Mouse (Mus musculus) hindbrain, embryonic 15.5 days (tissue): Measurements from ENCODE around the gene Csrnp1. TPM values are rescaled to one million over a fixed set of nuclear protein-coding genes. Genes with fewer than 3 reads are reported as not detected.
A peak's percentile ranks its signal among the peaks of the same experiment; 100 is the strongest.

ENCODE experiments used
- ATAC-seq: fragments of 200-750 bp; cut with Nextera tagmentation; 2 replicates; pipeline ENCODE4 v1.8.0; 2017; ENCODE audit warnings: low read depth, moderate number of reproducible peaks, moderate TSS enrichment; ENCODE audit not compliant: low FRiP score
- H3K27ac ChIP-seq: fragments of 300-500 bp; sonication (generic); replicated peaks from 2 replicates; pipeline ENCODE4 v1.5.1; 2015; ENCODE audit warnings: mild to moderate bottlenecking, inconsistent platforms
- H3K27me3 ChIP-seq: fragments of 300-500 bp; sonication (generic); 2 replicates; pipeline ENCODE4 v1.6.1; 2015; ENCODE audit warnings: control low read depth, inconsistent platforms
- H3K36me3 ChIP-seq: fragments of 300-500 bp; sonication (generic); 2 replicates; pipeline ENCODE4 v1.6.1; 2015; ENCODE audit warnings: control low read depth, inconsistent platforms
- H3K4me1 ChIP-seq: fragments of 300-500 bp; sonication (generic); replicated peaks from 2 replicates; pipeline ENCODE4 v1.6.1; 2015; ENCODE audit warnings: control low read depth, inconsistent platforms
- H3K4me2 ChIP-seq: fragments of 300-500 bp; sonication (generic); 2 replicates; pipeline ENCODE4 v1.6.1; 2015; ENCODE audit warnings: moderate library complexity, mild to moderate bottlenecking, inconsistent platforms
- H3K4me3 ChIP-seq: fragments of 300-500 bp; sonication (generic); 2 replicates; pipeline ENCODE4 v1.5.1; 2015; ENCODE audit warnings: mild to moderate bottlenecking, inconsistent platforms
- H3K9ac ChIP-seq: fragments of 300-500 bp; sonication (generic); 2 replicates; pipeline ENCODE4 v1.6.1; 2015; ENCODE audit warnings: inconsistent platforms
- H3K9me3 ChIP-seq: fragments of 300-500 bp; sonication (generic); 2 replicates; pipeline ENCODE4 v1.6.1; 2016; ENCODE audit warnings: control low read depth, inconsistent platforms
- WGBS: fragments of 180-500 bp; shearing (Covaris S2); methylation state at CpG from one replicate; pipeline ENCODE4 v1.1.7; 2015; 5-methylcytosine and 5-hydroxymethylcytosine counted together
- polyA plus RNA-seq: library from polyadenylated mRNA; unstranded; fragments of >200 nt; fragmentation: Nextera tagmentation; extraction: Ambion mirVana; gene quantifications from 2 replicates; pipeline ENCODE4 v1.2.1, GENCODE M21; 2015

The Csrnp1 gene
- polyA plus RNA-seq, 1 experiment from 2014 or later: 1.7 TPM

GRCm38 (mm10) chr9:119974609-119975008, 9.8 kb downstream of the Csrnp1 start:
- Histone ChIP-seq H3K36me3 (no peaks in the 10 kb centered on the region), H3K27me3 (no peaks in the 10 kb centered on the region), H3K27ac (no peak overlapping the region), H3K4me2 (no peak overlapping the region), H3K4me3 (no peak overlapping the region), H3K9ac (no peak overlapping the region), H3K9me3 (no peaks in the 10 kb centered on the region), H3K4me1 (peaks cover 51% of the 10 kb centered on the region)
- WGBS: 85% methylated on average over 5 of the region's 5 CpGs
- ATAC-seq: no peak

- H3K36me3 ChIP-seq: no peaks in the 10 kb centered on the region
- H3K4me2 ChIP-seq: no peak overlapping the region
- no peak overlapping the region for H3K27ac ChIP-seq
- 92% methylated on average over 27 of the region's 27 CpGs for WGBS
- peaks cover 51% of the 10 kb centered on the region for H3K4me1 ChIP-seq
- H3K27me3 ChIP-seq: no peaks in the 10 kb centered on the region
- no peak overlapping the region for H3K4me3 ChIP-seq
- no peaks in the 10 kb centered on the region for H3K9me3 ChIP-seq
- no peak for ATAC-seq
- H3K9ac ChIP-seq: no peak overlapping the region
Observed at GRCm38 (mm10) chr9:119973869-119974520, 10.5 kb downstream of the Csrnp1 start.

- Histone ChIP-seq H3K27ac (0 out of 2 replicates have a peak overlapping the region, but pooled peaks have one; percentile 18), H3K4me3 (no peak overlapping the region), H3K36me3 (no peaks in the 10 kb centered on the region), H3K27me3 (no peaks in the 10 kb centered on the region), H3K4me1 (peaks cover 44% of the 10 kb centered on the region), H3K9me3 (no peaks in the 10 kb centered on the region), H3K9ac (no peak overlapping the region), H3K4me2 (no peak overlapping the region)
- 88% methylated on average over 23 of the region's 23 CpGs for WGBS
- no peak for ATAC-seq
Observed at GRCm38 (mm10) chr9:119973281-119973680, 11.2 kb downstream of the Csrnp1 start.

GRCm38 (mm10) chr9:119972582-119972981, 11.9 kb downstream of the Csrnp1 start:
- H3K4me1 ChIP-seq: peaks cover 37% of the 10 kb centered on the region
- no peak overlapping the region for H3K4me3 ChIP-seq
- H3K36me3 ChIP-seq: no peaks in the 10 kb centered on the region
- 0 out of 2 replicates have a peak overlapping the region, but pooled peaks have one; percentile 18 for H3K27ac ChIP-seq
- no peaks in the 10 kb centered on the region for H3K27me3 ChIP-seq
- no peak overlapping the region for H3K9ac ChIP-seq
- ATAC-seq: no peak
- 72% methylated on average over 12 of the region's 12 CpGs for WGBS
- no peaks in the 10 kb centered on the region for H3K9me3 ChIP-seq
- no peak overlapping the region for H3K4me2 ChIP-seq

- no peak for ATAC-seq
- H3K4me1 ChIP-seq: peaks cover 33% of the 10 kb centered on the region
- H3K4me2 ChIP-seq: no peak overlapping the region
- H3K27ac ChIP-seq: no peak overlapping the region
- no peaks in the 10 kb centered on the region for H3K9me3 ChIP-seq
- whole genome bisulfite sequencing: 87% methylated on average over 10 of the region's 10 CpGs
- no peak overlapping the region for H3K9ac ChIP-seq
- H3K4me3 ChIP-seq: no peak overlapping the region
- no peaks in the 10 kb centered on the region for H3K36me3 ChIP-seq
- H3K27me3 ChIP-seq: no peaks in the 10 kb centered on the region
Observed at GRCm38 (mm10) chr9:119972166-119972565, 12.3 kb downstream of the Csrnp1 start.

- WGBS: 63% methylated on average over 7 of the region's 7 CpGs
- no peaks in the 10 kb centered on the region for H3K36me3 ChIP-seq
- peak overlapping the region; percentile 56 for H3K27ac ChIP-seq
- H3K27me3 ChIP-seq: no peaks in the 10 kb centered on the region
- no peak overlapping the region for H3K4me3 ChIP-seq
- peaks cover 25% of the 10 kb centered on the region for H3K4me1 ChIP-seq
- no peak overlapping the region for H3K4me2 ChIP-seq
- peak; percentile 76 for ATAC-seq
- H3K9me3 ChIP-seq: no peaks in the 10 kb centered on the region
- H3K9ac ChIP-seq: no peak overlapping the region
Observed at GRCm38 (mm10) chr9:119970763-119971656, 13.4 kb downstream of the Csrnp1 start.

GRCm38 (mm10) chr9:119970221-119970620, 14.2 kb downstream of the Csrnp1 start:
- H3K4me2 ChIP-seq: no peak overlapping the region
- H3K9me3 ChIP-seq: no peaks in the 10 kb centered on the region
- H3K36me3 ChIP-seq: no peaks in the 10 kb centered on the region
- H3K4me3 ChIP-seq: no peak overlapping the region
- WGBS: 45% methylated on average over 6 of the region's 6 CpGs
- H3K27me3 ChIP-seq: no peaks in the 10 kb centered on the region
- peaks cover 25% of the 10 kb centered on the region for H3K4me1 ChIP-seq
- peak; percentile 21; the same call in 1 of the 2 replicates for ATAC-seq
- H3K9ac ChIP-seq: no peak overlapping the region
- peak overlapping the region; percentile 56 for H3K27ac ChIP-seq

GRCm38 (mm10) chr9:119969811-119970210, 14.6 kb downstream of the Csrnp1 start:
- Histone ChIP-seq H3K36me3 (no peaks in the 10 kb centered on the region), H3K4me3 (no peak overlapping the region), H3K27me3 (no peaks in the 10 kb centered on the region), H3K9me3 (no peaks in the 10 kb centered on the region), H3K27ac (no peak overlapping the region), H3K4me1 (peaks cover 25% of the 10 kb centered on the region), H3K4me2 (no peak overlapping the region), H3K9ac (no peak overlapping the region)
- WGBS: 82% methylated on average over 7 of the region's 7 CpGs
- no peak for ATAC-seq

- H3K27ac ChIP-seq: no peak overlapping the region
- no peak overlapping the region for H3K4me3 ChIP-seq
- ATAC-seq: no peak
- H3K36me3 ChIP-seq: no peaks in the 10 kb centered on the region
- no peaks in the 10 kb centered on the region for H3K9me3 ChIP-seq
- H3K4me2 ChIP-seq: no peak overlapping the region
- no peak overlapping the region for H3K9ac ChIP-seq
- no peaks in the 10 kb centered on the region for H3K27me3 ChIP-seq
- WGBS: 85% methylated on average over 26 of the region's 26 CpGs
- H3K4me1 ChIP-seq: peaks cover 15% of the 10 kb centered on the region
Observed at GRCm38 (mm10) chr9:119966221-119966910, 18.1 kb downstream of the Csrnp1 start.

- ATAC-seq: no peak
- Histone ChIP-seq H3K9ac (no peak overlapping the region), H3K4me1 (peaks cover 3% of the 10 kb centered on the region), H3K27me3 (no peaks in the 10 kb centered on the region), H3K36me3 (no peaks in the 10 kb centered on the region), H3K4me2 (no peak overlapping the region), H3K9me3 (no peaks in the 10 kb centered on the region), H3K27ac (no peak overlapping the region), H3K4me3 (no peak overlapping the region)
- 77% methylated on average over 3 of the region's 3 CpGs for WGBS
Observed at GRCm38 (mm10) chr9:119965186-119965585, 19.3 kb downstream of the Csrnp1 start.

- no peak overlapping the region for H3K4me2 ChIP-seq
- no peaks in the 10 kb centered on the region for H3K27me3 ChIP-seq
- no peak for ATAC-seq
- no peaks in the 10 kb centered on the region for H3K36me3 ChIP-seq
- WGBS: 77% methylated on average over 3 of the region's 3 CpGs
- no peak overlapping the region for H3K9ac ChIP-seq
- no peaks in the 10 kb centered on the region for H3K9me3 ChIP-seq
- no peak overlapping the region for H3K4me3 ChIP-seq
- H3K4me1 ChIP-seq: no peaks in the 10 kb centered on the region
- H3K27ac ChIP-seq: no peak overlapping the region
Observed at GRCm38 (mm10) chr9:119964206-119964605, 20.3 kb downstream of the Csrnp1 start.
